Mouse (Mus musculus): ENCODE data around the gene Cfap74.

DNA sequence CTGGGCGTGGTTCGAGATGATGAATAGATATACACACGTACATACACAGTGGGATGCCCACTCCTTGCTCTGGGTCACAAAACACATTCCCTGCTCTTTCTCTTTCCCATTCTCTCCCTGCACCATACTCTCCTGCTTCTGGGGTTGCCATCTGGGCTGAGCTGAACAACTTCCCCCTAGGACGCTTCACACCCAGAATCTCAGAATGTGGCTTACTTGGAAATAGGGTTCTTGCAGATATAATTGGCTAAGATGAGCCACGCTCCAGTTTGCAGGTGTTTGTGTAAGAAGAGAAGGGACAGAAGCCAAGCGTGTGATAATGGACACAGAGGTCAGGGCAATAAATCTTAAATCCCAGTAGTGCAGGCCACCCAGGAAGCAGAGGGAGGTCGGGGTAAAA lies 27.0 kb upstream of the Cfap74 start:
- no peak for TF ChIP-seq TAL1 (IDR thresholded peaks at IDR 0.05; ENCODE audit: low read length)
- no peak for TF ChIP-seq GATA1 (IDR thresholded peaks at IDR 0.05; ENCODE audit: low read length)
